Mouse (Mus musculus): ENCODE data around the gene Phf21a.

DNA sequence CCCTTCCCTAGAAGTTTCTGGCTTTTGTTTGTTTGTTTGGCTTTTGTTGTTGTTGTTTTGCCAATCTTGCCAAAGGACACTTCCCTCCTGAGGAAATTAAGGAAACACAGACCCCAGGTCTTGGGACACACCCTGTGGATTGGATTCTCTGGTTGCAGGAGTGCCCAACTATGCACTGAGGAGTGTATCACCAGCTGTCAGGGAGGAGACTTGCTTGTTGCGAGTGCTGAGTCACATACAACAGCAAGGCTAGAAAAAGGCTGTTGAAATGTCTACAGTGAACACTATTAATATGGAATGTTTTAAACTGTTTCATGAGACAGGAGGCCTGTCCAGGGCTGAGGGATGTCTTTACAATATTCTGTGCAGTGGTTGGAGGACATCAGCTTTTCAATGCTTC is 26.0 kb upstream of the Phf21a start:
- TF ChIP-seq CTCF (IDR thresholded peaks at IDR 0.05; ENCODE audit: extremely low read depth, insufficient read length, insufficient replicate concordance, low read depth, low read length) (no peak), POLR2A (IDR thresholded peaks at IDR 0.05; ENCODE audit: low read depth, low read length) (no peak)

All from small intestine, adult 2 months (tissue).